In the genomic region with DNA sequence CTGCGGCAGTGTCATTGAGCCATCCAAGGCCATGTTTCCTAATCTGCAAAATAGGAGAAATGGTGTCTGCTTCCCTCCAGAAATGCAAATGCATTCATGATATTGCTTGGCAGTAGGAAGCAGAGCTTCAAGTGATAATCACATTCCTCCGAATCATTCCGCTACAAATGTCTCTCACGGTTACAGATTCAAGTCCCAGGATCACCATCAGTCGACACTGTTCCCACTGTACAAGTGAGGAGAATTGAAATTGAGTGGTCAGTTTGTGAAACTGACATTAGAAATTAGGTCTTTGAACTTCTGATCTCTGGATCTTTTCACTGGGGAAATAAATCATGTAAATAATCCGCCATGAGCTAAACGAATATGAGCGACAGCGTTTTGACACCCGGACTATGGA, we compare ENCODE assay signal across 21 mouse cellular contexts.
"Had no signal": no experiment of that assay in that cellular context is flagged by ENCODE, and none has a peak within 500 bp of the region (broad histone marks: within the 10 kb centered on the region; RNA-seq: fewer than 3 reads in every experiment).

No protein-coding gene starts in this region.

- ATAC-seq: liver, embryonic 12.5 days had no signal

- H3K27ac ChIP-seq: limb, embryonic 10.5 days; limb, embryonic 13.5 days; liver, embryonic 12.5 days; liver, embryonic 15.5 days; lung, embryonic 15.5 days; neural tube, embryonic 12.5 days; neural tube, embryonic 15.5 days; stomach, postnatal 0 days had no signal

- H3K4me1 ChIP-seq: limb, embryonic 10.5 days; liver, embryonic 12.5 days; liver, embryonic 15.5 days; megakaryocyte, embryonic 14.5 days; neural tube, embryonic 12.5 days; neural tube, embryonic 15.5 days had no signal

- H3K36me3 ChIP-seq: limb, embryonic 10.5 days; limb, embryonic 13.5 days; liver, embryonic 12.5 days; liver, embryonic 15.5 days; lung, embryonic 15.5 days; neural tube, embryonic 12.5 days; neural tube, embryonic 15.5 days had no signal

- H3K9ac ChIP-seq: limb, embryonic 13.5 days; liver, embryonic 12.5 days; liver, embryonic 15.5 days; lung, embryonic 15.5 days; neural tube, embryonic 12.5 days; neural tube, embryonic 15.5 days had no signal

- H3K4me2 ChIP-seq: limb, embryonic 13.5 days; liver, embryonic 12.5 days; liver, embryonic 15.5 days; lung, embryonic 15.5 days; midbrain, embryonic 11.5 days; neural tube, embryonic 12.5 days; neural tube, embryonic 15.5 days had no signal

- H3K9me3 ChIP-seq: limb, embryonic 10.5 days; limb, embryonic 13.5 days; liver, embryonic 12.5 days; liver, embryonic 15.5 days; lung, embryonic 15.5 days; megakaryocyte, embryonic 14.5 days; neural tube, embryonic 12.5 days; neural tube, embryonic 15.5 days had no signal

- H3K4me3 ChIP-seq: limb, embryonic 10.5 days; limb, embryonic 13.5 days; liver, embryonic 12.5 days; liver, embryonic 15.5 days; lung, embryonic 15.5 days; megakaryocyte, embryonic 14.5 days; neural tube, embryonic 12.5 days; neural tube, embryonic 15.5 days had no signal

- H3K27me3 ChIP-seq: limb, embryonic 13.5 days; liver, embryonic 12.5 days; liver, embryonic 15.5 days; lung, embryonic 15.5 days; neural tube, embryonic 12.5 days; neural tube, embryonic 15.5 days had no signal

- DNase-seq: kidney, adult 18-20 months; kidney, adult 9 months; kidney, postnatal 14 days; kidney, postnatal 4 days; layer of hippocampus, adult 9-11 months; liver; lung, adult 18-20 months; lung, postnatal 10 days; lung, postnatal 36 days; midbrain, embryonic 14.5 days; thymus, postnatal 25 days had no signal
